Mouse (Mus musculus): ENCODE measurements at regions not wholly inside any gene's neighbourhood (a gene's known extent, or its start where the extent isn't known, plus 50 kb on each side); places are given as distances from the start of the nearest gene placed in this dataset.

GRCm38 (mm10) chr2:173349510-173349909 lies 73.2 kb upstream of the Pmepa1 start:
- ATAC-seq (ENCODE audit: insufficient number of reproducible peaks, low FRiP score, low TSS enrichment, low read depth): no peak
- Histone ChIP-seq H3K4me3 (replicated peaks) (no peak overlapping the region), H3K4me2 (replicated peaks) (no peak overlapping the region), H3K27ac (replicated peaks) (no peak overlapping the region), H3K4me1 (peaks cover 46% of the 10 kb centered on the region), H3K27me3 (no peaks in the 10 kb centered on the region), H3K9me3 (replicated peaks) (no peaks in the 10 kb centered on the region), H3K36me3 (no peaks in the 10 kb centered on the region), H3K9ac (no peak overlapping the region)
- 46% methylated on average over 9 of the region's 9 CpGs for WGBS

- Histone ChIP-seq H3K27ac (replicated peaks) (0 out of 2 replicates have a peak overlapping the region, but pooled peaks have one; percentile 28), H3K36me3 (no peaks in the 10 kb centered on the region), H3K4me2 (replicated peaks) (no peak overlapping the region), H3K4me3 (replicated peaks) (no peak overlapping the region), H3K27me3 (no peaks in the 10 kb centered on the region), H3K9me3 (replicated peaks) (no peaks in the 10 kb centered on the region), H3K4me1 (peaks cover 46% of the 10 kb centered on the region), H3K9ac (no peak overlapping the region)
- no peak for ATAC-seq (ENCODE audit: insufficient number of reproducible peaks, low FRiP score, low TSS enrichment, low read depth)
- WGBS: 83% methylated on average over 4 of the region's 4 CpGs
These were observed 73.6 kb upstream of the Pmepa1 start for GRCm38 (mm10) chr2:173349910-173350309.

- H3K27ac ChIP-seq (replicated peaks): no peak overlapping the region
- H3K4me2 ChIP-seq (replicated peaks): no peak overlapping the region
- no peak for ATAC-seq (ENCODE audit: insufficient number of reproducible peaks, low FRiP score, low TSS enrichment, low read depth)
- 91% methylated on average over 3 of the region's 3 CpGs for WGBS
- no peaks in the 10 kb centered on the region for H3K27me3 ChIP-seq
- no peak overlapping the region for H3K9ac ChIP-seq
- peaks cover 46% of the 10 kb centered on the region for H3K4me1 ChIP-seq
- no peaks in the 10 kb centered on the region for H3K9me3 ChIP-seq (replicated peaks)
- H3K4me3 ChIP-seq (replicated peaks): no peak overlapping the region
- H3K36me3 ChIP-seq: no peaks in the 10 kb centered on the region
These were observed 74.1 kb upstream of the Pmepa1 start for GRCm38 (mm10) chr2:173350405-173350804.

DNA sequence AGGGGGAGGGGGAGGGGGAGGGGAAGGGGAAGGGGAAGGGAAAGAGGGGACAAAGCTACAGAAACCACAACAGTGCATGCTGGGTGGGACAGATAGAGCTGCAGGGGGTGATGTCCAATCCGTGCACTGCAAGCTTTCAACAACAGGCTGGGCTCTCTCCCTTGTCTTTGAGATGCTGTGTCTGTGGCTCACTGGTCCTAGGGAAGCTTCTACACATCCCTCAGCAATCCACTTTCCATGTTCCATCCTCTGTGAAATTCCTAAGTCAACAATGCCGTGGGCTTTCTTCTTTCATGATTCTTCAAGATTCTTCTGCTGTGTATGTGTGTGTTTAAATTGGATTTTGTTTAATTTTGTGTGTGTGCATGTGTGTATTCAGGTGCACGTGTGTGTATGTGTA lies 74.5 kb upstream of the Pmepa1 start:
- no peaks in the 10 kb centered on the region for H3K9me3 ChIP-seq (replicated peaks)
- no peak overlapping the region for H3K9ac ChIP-seq
- no peaks in the 10 kb centered on the region for H3K36me3 ChIP-seq
- peaks cover 46% of the 10 kb centered on the region for H3K4me1 ChIP-seq
- no peak overlapping the region for H3K4me3 ChIP-seq (replicated peaks)
- WGBS: 50% methylated on average over 3 of the region's 3 CpGs
- ATAC-seq (ENCODE audit: insufficient number of reproducible peaks, low FRiP score, low TSS enrichment, low read depth): no peak
- no peaks in the 10 kb centered on the region for H3K27me3 ChIP-seq
- H3K4me2 ChIP-seq (replicated peaks): no peak overlapping the region
- peak overlapping the region; percentile 91 for H3K27ac ChIP-seq (replicated peaks)

DNA sequence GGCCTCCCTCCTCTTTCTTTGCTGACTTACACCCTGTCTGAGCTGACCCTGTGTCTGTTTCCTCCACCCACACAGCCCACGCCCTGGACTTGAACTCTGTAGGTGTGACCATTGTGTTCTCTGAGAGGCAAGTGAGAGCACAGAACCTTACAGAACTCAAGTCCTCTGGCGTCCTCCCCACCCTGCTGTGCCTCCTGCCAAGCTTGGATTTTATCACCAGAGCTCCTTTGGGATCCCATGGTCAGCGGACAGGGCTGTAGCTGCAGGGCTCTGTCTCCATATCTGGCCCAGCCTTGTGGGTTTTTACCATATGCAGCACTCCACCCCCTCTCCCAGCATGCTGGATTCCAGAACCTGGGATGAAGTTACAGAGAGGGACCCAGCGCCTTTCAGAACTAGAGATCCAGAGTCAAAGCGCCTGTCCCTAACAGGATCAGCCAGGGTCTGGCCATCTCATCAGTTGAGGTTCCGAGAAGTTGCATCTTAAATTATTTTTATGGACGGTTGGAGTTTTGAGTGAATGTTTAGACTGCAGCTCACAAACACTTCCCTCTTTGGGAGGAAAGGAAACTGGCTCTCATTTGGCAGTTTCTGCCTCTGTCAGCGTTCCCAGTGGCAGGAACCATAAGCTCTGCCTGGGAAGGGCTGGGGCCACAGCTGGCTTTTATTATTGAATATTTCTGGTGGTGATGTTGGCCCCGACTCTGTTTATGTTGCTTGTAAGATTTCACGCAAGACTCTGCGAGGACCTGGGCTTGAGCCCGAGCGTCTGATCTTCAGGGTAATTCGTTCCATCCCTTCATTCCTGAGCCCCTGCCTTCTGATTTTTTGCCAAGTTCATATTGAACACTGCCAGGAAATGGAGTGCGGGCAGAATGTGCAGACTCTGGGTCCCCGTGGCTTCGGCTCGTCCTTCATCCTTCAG lies 75.8 kb upstream of the Pmepa1 start:
- peak overlapping the region; percentile 91 for H3K27ac ChIP-seq (replicated peaks)
- H3K36me3 ChIP-seq: no peaks in the 10 kb centered on the region
- 17% methylated on average over 18 of the region's 18 CpGs for WGBS
- H3K4me2 ChIP-seq (replicated peaks): peak overlapping the region; percentile 26
- H3K9ac ChIP-seq: no peak overlapping the region
- H3K27me3 ChIP-seq: no peaks in the 10 kb centered on the region
- H3K4me1 ChIP-seq: peaks cover 46% of the 10 kb centered on the region
- ATAC-seq (ENCODE audit: insufficient number of reproducible peaks, low FRiP score, low TSS enrichment, low read depth): peak; percentile 90
- H3K4me3 ChIP-seq (replicated peaks): no peak overlapping the region
- H3K9me3 ChIP-seq (replicated peaks): no peaks in the 10 kb centered on the region

GRCm38 (mm10) chr2:173352756-173353139 lies 76.4 kb upstream of the Pmepa1 start:
- no peak overlapping the region for H3K9ac ChIP-seq
- WGBS: 11% methylated on average over 3 of the region's 3 CpGs
- H3K27ac ChIP-seq (replicated peaks): peak overlapping the region; percentile 91
- no peaks in the 10 kb centered on the region for H3K9me3 ChIP-seq (replicated peaks)
- peak; percentile 1; the same call in 1 of the 2 replicates for ATAC-seq (ENCODE audit: insufficient number of reproducible peaks, low FRiP score, low TSS enrichment, low read depth)
- H3K4me1 ChIP-seq: peaks cover 46% of the 10 kb centered on the region
- no peaks in the 10 kb centered on the region for H3K27me3 ChIP-seq
- no peaks in the 10 kb centered on the region for H3K36me3 ChIP-seq
- no peak overlapping the region for H3K4me3 ChIP-seq (replicated peaks)
- no peak overlapping the region; the same call in 1 of the 2 replicates for H3K4me2 ChIP-seq (replicated peaks)

GRCm38 (mm10) chr2:173353435-173354241 lies 77.3 kb upstream of the Pmepa1 start:
- H3K36me3 ChIP-seq: no peaks in the 10 kb centered on the region
- no peak overlapping the region for H3K9ac ChIP-seq
- no peaks in the 10 kb centered on the region for H3K27me3 ChIP-seq
- no peak for ATAC-seq (ENCODE audit: insufficient number of reproducible peaks, low FRiP score, low TSS enrichment, low read depth)
- 72% methylated on average over 16 of the region's 16 CpGs for WGBS
- H3K4me3 ChIP-seq (replicated peaks): no peak overlapping the region
- peaks cover 46% of the 10 kb centered on the region for H3K4me1 ChIP-seq
- no peaks in the 10 kb centered on the region for H3K9me3 ChIP-seq (replicated peaks)
- no peak overlapping the region for H3K4me2 ChIP-seq (replicated peaks)
- peak overlapping the region; percentile 91 for H3K27ac ChIP-seq (replicated peaks)

GRCm38 (mm10) chr2:173356786-173357185 lies 80.5 kb upstream of the Pmepa1 start:
- Histone ChIP-seq H3K36me3 (no peaks in the 10 kb centered on the region), H3K4me3 (replicated peaks) (no peak overlapping the region), H3K4me1 (peaks cover 23% of the 10 kb centered on the region), H3K9me3 (replicated peaks) (no peaks in the 10 kb centered on the region), H3K9ac (no peak overlapping the region), H3K27ac (replicated peaks) (no peak overlapping the region), H3K27me3 (no peaks in the 10 kb centered on the region), H3K4me2 (replicated peaks) (no peak overlapping the region)
- ATAC-seq (ENCODE audit: insufficient number of reproducible peaks, low FRiP score, low TSS enrichment, low read depth): no peak
- WGBS: 63% methylated on average over 5 of the region's 5 CpGs

- Histone ChIP-seq H3K4me2 (replicated peaks) (peak overlapping the region; percentile 32), H3K4me1 (peaks cover 38% of the 10 kb centered on the region), H3K4me3 (replicated peaks) (no peak overlapping the region), H3K27ac (replicated peaks) (no peak overlapping the region), H3K9me3 (replicated peaks) (no peaks in the 10 kb centered on the region), H3K27me3 (no peaks in the 10 kb centered on the region; the same call in none of the 2 replicates), H3K36me3 (no peaks in the 10 kb centered on the region), H3K9ac (no peak overlapping the region)
- no peak for ATAC-seq (ENCODE audit: insufficient number of reproducible peaks, low FRiP score, low TSS enrichment, low read depth)
- 17% methylated on average over 24 of the region's 24 CpGs for WGBS
These were observed 89.3 kb upstream of the Pmepa1 start for GRCm38 (mm10) chr2:173365441-173366166.

- no peaks in the 10 kb centered on the region; the same call in none of the 2 replicates for H3K27me3 ChIP-seq
- WGBS: 68% methylated on average over 11 of the region's 11 CpGs
- no peak for ATAC-seq (ENCODE audit: insufficient number of reproducible peaks, low FRiP score, low TSS enrichment, low read depth)
These were observed 90.4 kb upstream of the Pmepa1 start for GRCm38 (mm10) chr2:173366734-173367133.

GRCm38 (mm10) chr2:173368899-173369298 lies 92.6 kb upstream of the Pmepa1 start:
- ATAC-seq (ENCODE audit: insufficient number of reproducible peaks, low FRiP score, low TSS enrichment, low read depth): no peak
- H3K27ac ChIP-seq (replicated peaks): peak overlapping the region; percentile 12; the same call in 1 of the 2 replicates
- no peaks in the 10 kb centered on the region; the same call in none of the 2 replicates for H3K27me3 ChIP-seq
- WGBS: 26% methylated on average over 7 of the region's 7 CpGs
- peaks cover 4% of the 10 kb centered on the region for H3K9me3 ChIP-seq (replicated peaks)
- H3K9ac ChIP-seq: no peak overlapping the region
- H3K4me1 ChIP-seq: peaks cover 38% of the 10 kb centered on the region
- H3K36me3 ChIP-seq: no peaks in the 10 kb centered on the region
- no peak overlapping the region for H3K4me3 ChIP-seq (replicated peaks)
- no peak overlapping the region for H3K4me2 ChIP-seq (replicated peaks)

More at GRCm38 (mm10) chr2:173366734-173367133, 90.4 kb upstream of the Pmepa1 start:
- H3K4me1 ChIP-seq: peaks cover 38% of the 10 kb centered on the region
- H3K9me3 ChIP-seq (replicated peaks): no peaks in the 10 kb centered on the region
- no peak overlapping the region for H3K27ac ChIP-seq (replicated peaks)
- no peaks in the 10 kb centered on the region for H3K36me3 ChIP-seq
- H3K4me3 ChIP-seq (replicated peaks): no peak overlapping the region
- no peak overlapping the region for H3K4me2 ChIP-seq (replicated peaks)
- 0 out of 2 replicates have a peak overlapping the region, but pooled peaks have one; percentile 6 for H3K9ac ChIP-seq

Data from embryonic facial prominence, embryonic 15.5 days (tissue).